Mouse (Mus musculus): ENCODE results near the gene Nol11. TPM values are rescaled to one million over a fixed set of nuclear protein-coding genes. Genes with fewer than 3 reads are reported as not detected.

Gene Nol11
- polyA plus RNA-seq, 1 experiment from 2014 or later: 57.7 TPM

GRCm38 (mm10) chr11:107190376-107190775 lies 1.2 kb upstream of the Nol11 start:
- Histone ChIP-seq H3K9ac (replicated peaks; ENCODE audit: low read length) (no peak overlapping the region), H3K36me3 (ENCODE audit: control insufficient read depth, insufficient read depth, low read length) (peaks cover 8% of the 10 kb centered on the region), H3K27ac (replicated peaks; ENCODE audit: low read depth, low read length) (no peak overlapping the region), H3K27me3 (ENCODE audit: control insufficient read depth, insufficient read depth, low read length) (no peaks in the 10 kb centered on the region), H3K4me1 (ENCODE audit: control insufficient read depth, insufficient read depth, low read length) (peaks cover 5% of the 10 kb centered on the region), H3K4me3 (replicated peaks; ENCODE audit: low read depth, low read length) (no peak overlapping the region), H3K9me3 (ENCODE audit: control insufficient read depth, low read length) (no peaks in the 10 kb centered on the region), H3K4me2 (ENCODE audit: low read length) (no peak overlapping the region)
- ATAC-seq (ENCODE audit: low FRiP score, low TSS enrichment) (no peak), DNase-seq (peak; percentile 15)
- WGBS: 70% methylated on average over 2 of the region's 2 CpGs

GRCm38 (mm10) chr11:107183777-107184176 lies 5.4 kb downstream of the Nol11 start:
- no peaks in the 10 kb centered on the region for H3K9me3 ChIP-seq (ENCODE audit: control insufficient read depth, low read length)
- H3K36me3 ChIP-seq (ENCODE audit: control insufficient read depth, insufficient read depth, low read length): peaks cover 66% of the 10 kb centered on the region
- 94% methylated on average over 8 of the region's 8 CpGs for WGBS
- H3K27ac ChIP-seq (replicated peaks; ENCODE audit: low read depth, low read length): no peak overlapping the region
- no peak overlapping the region for H3K4me2 ChIP-seq (ENCODE audit: low read length)
- DNase-seq (no peak), ATAC-seq (ENCODE audit: low FRiP score, low TSS enrichment) (no peak)
- H3K4me3 ChIP-seq (replicated peaks; ENCODE audit: low read depth, low read length): no peak overlapping the region
- H3K4me1 ChIP-seq (ENCODE audit: control insufficient read depth, insufficient read depth, low read length): peaks cover 5% of the 10 kb centered on the region
- H3K9ac ChIP-seq (replicated peaks; ENCODE audit: low read length): no peak overlapping the region
- no peaks in the 10 kb centered on the region for H3K27me3 ChIP-seq (ENCODE audit: control insufficient read depth, insufficient read depth, low read length)

GRCm38 (mm10) chr11:107161215-107161614 lies 28.0 kb downstream of the Nol11 start:
- H3K4me3 ChIP-seq (replicated peaks; ENCODE audit: low read depth, low read length): no peak overlapping the region
- H3K4me2 ChIP-seq (ENCODE audit: low read length): no peak overlapping the region
- H3K9ac ChIP-seq (replicated peaks; ENCODE audit: low read length): no peak overlapping the region
- DNase-seq (no peak), ATAC-seq (ENCODE audit: low FRiP score, low TSS enrichment) (no peak)
- H3K4me1 ChIP-seq (ENCODE audit: control insufficient read depth, insufficient read depth, low read length): no peaks in the 10 kb centered on the region
- 89% methylated on average over 4 of the region's 4 CpGs for WGBS
- H3K36me3 ChIP-seq (ENCODE audit: control insufficient read depth, insufficient read depth, low read length): peaks cover 8% of the 10 kb centered on the region
- no peak overlapping the region for H3K27ac ChIP-seq (replicated peaks; ENCODE audit: low read depth, low read length)
- no peaks in the 10 kb centered on the region for H3K9me3 ChIP-seq (ENCODE audit: control insufficient read depth, low read length)
- H3K27me3 ChIP-seq (ENCODE audit: control insufficient read depth, insufficient read depth, low read length): no peaks in the 10 kb centered on the region

- no peak for ATAC-seq (ENCODE audit: low FRiP score, low TSS enrichment)
- Histone ChIP-seq H3K4me1 (ENCODE audit: control insufficient read depth, insufficient read depth, low read length) (no peaks in the 10 kb centered on the region), H3K4me3 (replicated peaks; ENCODE audit: low read depth, low read length) (no peak overlapping the region), H3K27ac (replicated peaks; ENCODE audit: low read depth, low read length) (no peak overlapping the region), H3K27me3 (ENCODE audit: control insufficient read depth, insufficient read depth, low read length) (no peaks in the 10 kb centered on the region), H3K9ac (replicated peaks; ENCODE audit: low read length) (no peak overlapping the region), H3K9me3 (ENCODE audit: control insufficient read depth, low read length) (no peaks in the 10 kb centered on the region), H3K36me3 (ENCODE audit: control insufficient read depth, insufficient read depth, low read length) (no peaks in the 10 kb centered on the region), H3K4me2 (ENCODE audit: low read length) (no peak overlapping the region)
- DNase-seq: peak; percentile 28
- WGBS: 42% methylated on average over 1 of the region's 1 CpGs
Measured at GRCm38 (mm10) chr11:107159034-107159433, 30.1 kb downstream of the Nol11 start.

GRCm38 (mm10) chr11:107156977-107157642 lies 32.1 kb downstream of the Nol11 start:
- no peak for DNase-seq
- H3K9me3 ChIP-seq (ENCODE audit: control insufficient read depth, low read length): no peaks in the 10 kb centered on the region
- 61% methylated on average over 5 of the region's 5 CpGs for WGBS
- no peak overlapping the region for H3K9ac ChIP-seq (replicated peaks; ENCODE audit: low read length)
- H3K36me3 ChIP-seq (ENCODE audit: control insufficient read depth, insufficient read depth, low read length): no peaks in the 10 kb centered on the region
- H3K4me1 ChIP-seq (ENCODE audit: control insufficient read depth, insufficient read depth, low read length): no peaks in the 10 kb centered on the region
- no peak for ATAC-seq (ENCODE audit: low FRiP score, low TSS enrichment)
- H3K27me3 ChIP-seq (ENCODE audit: control insufficient read depth, insufficient read depth, low read length): no peaks in the 10 kb centered on the region
- no peak overlapping the region for H3K4me2 ChIP-seq (ENCODE audit: low read length)
- no peak overlapping the region for H3K27ac ChIP-seq (replicated peaks; ENCODE audit: low read depth, low read length)
- no peak overlapping the region for H3K4me3 ChIP-seq (replicated peaks; ENCODE audit: low read depth, low read length)

- no peak overlapping the region for H3K27ac ChIP-seq (replicated peaks; ENCODE audit: low read depth, low read length)
- 84% methylated on average over 5 of the region's 5 CpGs for WGBS
- no peaks in the 10 kb centered on the region for H3K9me3 ChIP-seq (ENCODE audit: control insufficient read depth, low read length)
- no peak for ATAC-seq (ENCODE audit: low FRiP score, low TSS enrichment)
- H3K4me1 ChIP-seq (ENCODE audit: control insufficient read depth, insufficient read depth, low read length): no peaks in the 10 kb centered on the region
- H3K9ac ChIP-seq (replicated peaks; ENCODE audit: low read length): no peak overlapping the region
- H3K4me2 ChIP-seq (ENCODE audit: low read length): no peak overlapping the region
- no peaks in the 10 kb centered on the region for H3K36me3 ChIP-seq (ENCODE audit: control insufficient read depth, insufficient read depth, low read length)
- H3K4me3 ChIP-seq (replicated peaks; ENCODE audit: low read depth, low read length): no peak overlapping the region
- no peaks in the 10 kb centered on the region for H3K27me3 ChIP-seq (ENCODE audit: control insufficient read depth, insufficient read depth, low read length)
- no peak for DNase-seq
Measured at GRCm38 (mm10) chr11:107155292-107155691, 33.9 kb downstream of the Nol11 start.

- WGBS: 84% methylated on average over 7 of the region's 7 CpGs
- ATAC-seq (ENCODE audit: low FRiP score, low TSS enrichment) (no peak), DNase-seq (no peak)
Measured at GRCm38 (mm10) chr11:107154431-107154830, 34.8 kb downstream of the Nol11 start.

GRCm38 (mm10) chr11:107153645-107154044 lies 35.5 kb downstream of the Nol11 start:
- 81% methylated on average over 5 of the region's 5 CpGs for WGBS
- H3K4me3 ChIP-seq (replicated peaks; ENCODE audit: low read depth, low read length): no peak overlapping the region
- no peaks in the 10 kb centered on the region for H3K4me1 ChIP-seq (ENCODE audit: control insufficient read depth, insufficient read depth, low read length)
- no peaks in the 10 kb centered on the region for H3K9me3 ChIP-seq (ENCODE audit: control insufficient read depth, low read length)
- ATAC-seq (ENCODE audit: low FRiP score, low TSS enrichment) (no peak), DNase-seq (no peak)
- H3K4me2 ChIP-seq (ENCODE audit: low read length): no peak overlapping the region
- H3K36me3 ChIP-seq (ENCODE audit: control insufficient read depth, insufficient read depth, low read length): no peaks in the 10 kb centered on the region
- no peak overlapping the region for H3K27ac ChIP-seq (replicated peaks; ENCODE audit: low read depth, low read length)
- no peaks in the 10 kb centered on the region for H3K27me3 ChIP-seq (ENCODE audit: control insufficient read depth, insufficient read depth, low read length)
- no peak overlapping the region for H3K9ac ChIP-seq (replicated peaks; ENCODE audit: low read length)

More at GRCm38 (mm10) chr11:107154431-107154830, 34.8 kb downstream of the Nol11 start:
- no peaks in the 10 kb centered on the region for H3K27me3 ChIP-seq (ENCODE audit: control insufficient read depth, insufficient read depth, low read length)
- H3K4me3 ChIP-seq (replicated peaks; ENCODE audit: low read depth, low read length): no peak overlapping the region
- H3K36me3 ChIP-seq (ENCODE audit: control insufficient read depth, insufficient read depth, low read length): no peaks in the 10 kb centered on the region
- no peak overlapping the region for H3K4me2 ChIP-seq (ENCODE audit: low read length)
- no peak overlapping the region for H3K9ac ChIP-seq (replicated peaks; ENCODE audit: low read length)
- H3K9me3 ChIP-seq (ENCODE audit: control insufficient read depth, low read length): no peaks in the 10 kb centered on the region
- no peak overlapping the region for H3K27ac ChIP-seq (replicated peaks; ENCODE audit: low read depth, low read length)
- no peaks in the 10 kb centered on the region for H3K4me1 ChIP-seq (ENCODE audit: control insufficient read depth, insufficient read depth, low read length)

GRCm38 (mm10) chr11:107151809-107152208 lies 37.4 kb downstream of the Nol11 start:
- peak; percentile 7 for DNase-seq

More at GRCm38 (mm10) chr11:107151809-107152208, 37.4 kb downstream of the Nol11 start:
- H3K9me3 ChIP-seq (ENCODE audit: control insufficient read depth, low read length): no peaks in the 10 kb centered on the region
- no peaks in the 10 kb centered on the region for H3K36me3 ChIP-seq (ENCODE audit: control insufficient read depth, insufficient read depth, low read length)
- no peak overlapping the region for H3K4me3 ChIP-seq (replicated peaks; ENCODE audit: low read depth, low read length)
- H3K27ac ChIP-seq (replicated peaks; ENCODE audit: low read depth, low read length): no peak overlapping the region
- WGBS: 77% methylated on average over 7 of the region's 7 CpGs
- no peak overlapping the region for H3K4me2 ChIP-seq (ENCODE audit: low read length)
- no peak for ATAC-seq (ENCODE audit: low FRiP score, low TSS enrichment)
- H3K9ac ChIP-seq (replicated peaks; ENCODE audit: low read length): no peak overlapping the region
- no peaks in the 10 kb centered on the region for H3K27me3 ChIP-seq (ENCODE audit: control insufficient read depth, insufficient read depth, low read length)
- no peaks in the 10 kb centered on the region for H3K4me1 ChIP-seq (ENCODE audit: control insufficient read depth, insufficient read depth, low read length)
